Mouse (Mus musculus) cortical plate, adult 2 months (tissue): Measurements from ENCODE around the gene Ncapd3.

ENCODE experiments used
- CTCF ChIP-seq: fragments of 200-500 bp; IDR thresholded peaks from 2 replicates; pipeline ENCODE4 v1.5.1; 2011; ENCODE audit warnings: mild to moderate bottlenecking, control low read depth, low read length; ENCODE audit not compliant: insufficient read depth; ENCODE audit errors: extremely low read depth
- POLR2A ChIP-seq: fragments of 200-500 bp; IDR thresholded peaks from 2 replicates; pipeline ENCODE4 v1.6.1; 2011; ENCODE audit warnings: mild to moderate bottlenecking, low read length, control low read depth; ENCODE audit not compliant: insufficient read depth; ENCODE audit errors: extremely low read depth

DNA sequence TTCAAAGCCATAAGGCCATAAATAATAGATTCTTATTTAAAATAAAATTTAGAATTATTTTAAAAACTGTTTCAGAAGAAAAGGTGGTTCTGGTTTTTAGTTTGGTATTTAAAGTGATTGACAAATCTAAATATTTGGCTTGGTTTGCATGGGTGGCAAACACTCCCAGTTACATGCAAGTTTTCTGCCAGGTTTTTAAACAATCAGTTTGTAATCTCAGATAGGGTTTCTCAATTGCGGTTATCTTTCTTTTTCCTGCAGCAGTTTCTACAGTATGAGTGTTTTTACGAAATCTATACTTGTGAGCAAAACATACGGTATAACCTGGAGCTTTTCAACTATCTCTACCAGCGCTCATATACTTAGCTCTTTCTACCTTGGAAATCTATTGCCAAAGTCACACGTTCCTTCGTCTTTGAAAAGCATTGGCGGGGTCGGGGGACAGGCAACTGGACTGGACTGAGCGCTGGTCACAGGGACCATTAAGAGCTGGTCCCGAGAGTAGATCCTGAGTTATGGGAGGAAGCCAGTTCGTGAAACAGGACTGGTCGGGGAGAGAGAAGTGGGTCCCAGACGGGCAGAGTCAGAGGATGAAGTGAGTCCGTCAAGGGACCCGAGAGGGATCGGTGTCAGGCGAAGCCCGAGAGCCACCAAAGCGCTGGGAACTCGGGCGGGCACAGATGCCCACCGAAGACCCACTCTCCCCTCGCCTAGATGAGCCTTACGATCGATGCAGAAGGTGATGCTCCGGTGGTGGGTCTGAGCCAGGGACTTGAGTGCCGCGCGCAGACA, 31.1 kb upstream of the Ncapd3 start:
- TF ChIP-seq CTCF (no peak), POLR2A (no peak)
